Mouse (Mus musculus) cerebellum, postnatal 4 days (tissue): ENCODE measurements around the gene Krtap28-13.

ENCODE experiments used
- DNase-seq, 2 experiments: peaks; one replicate each; pipeline ENCODE4 v3.0.0; 2022; ENCODE audit warnings: low spot score in 2 of 2, mixed read lengths in 1 of 2

Krtap28-13 gene

DNA sequence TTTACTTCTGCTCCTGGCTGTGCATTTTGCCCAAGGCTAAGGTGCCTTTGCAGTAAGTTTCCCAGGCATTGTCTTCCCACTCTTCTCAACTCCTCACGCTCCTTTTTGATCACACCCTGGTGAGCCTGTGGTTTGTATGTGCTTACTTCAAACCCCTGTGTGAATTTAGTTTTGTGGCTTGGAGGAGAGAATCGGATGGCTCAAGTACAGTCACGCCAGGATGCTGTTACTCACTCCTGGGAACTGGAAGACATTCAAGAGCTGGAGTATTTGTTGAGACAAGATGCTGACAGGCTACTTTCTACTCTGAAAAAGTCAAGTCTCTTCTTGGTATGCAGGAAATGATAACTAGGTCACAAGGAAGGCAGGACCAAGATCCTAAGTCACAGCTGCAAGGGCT, 30.5 kb downstream of the Krtap28-13 start:
- DNase-seq: no peak

DNA sequence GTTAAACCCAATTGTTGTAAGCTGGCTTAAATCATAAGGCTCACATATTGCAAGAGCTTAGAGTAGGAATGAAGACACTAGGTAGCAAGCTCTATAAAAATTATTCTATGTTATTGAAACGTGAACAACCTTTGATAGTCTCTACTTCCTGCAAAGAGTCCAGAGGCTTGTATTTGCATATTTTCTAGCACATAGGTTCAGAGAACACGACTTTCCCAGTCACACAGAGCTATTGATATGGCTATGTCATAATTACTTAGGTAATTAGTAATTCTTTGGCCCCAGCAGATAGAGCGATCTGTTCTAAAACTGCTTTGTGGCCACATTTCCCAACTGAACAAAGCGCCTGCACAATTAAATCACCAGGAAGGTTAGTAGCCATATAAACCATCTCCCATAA, 36.2 kb downstream of the Krtap28-13 start:
- DNase-seq: no peak

GRCm38 (mm10) chr1:83099160-83099559, 38.4 kb downstream of the Krtap28-13 start:
- DNase-seq: no peak

DNA sequence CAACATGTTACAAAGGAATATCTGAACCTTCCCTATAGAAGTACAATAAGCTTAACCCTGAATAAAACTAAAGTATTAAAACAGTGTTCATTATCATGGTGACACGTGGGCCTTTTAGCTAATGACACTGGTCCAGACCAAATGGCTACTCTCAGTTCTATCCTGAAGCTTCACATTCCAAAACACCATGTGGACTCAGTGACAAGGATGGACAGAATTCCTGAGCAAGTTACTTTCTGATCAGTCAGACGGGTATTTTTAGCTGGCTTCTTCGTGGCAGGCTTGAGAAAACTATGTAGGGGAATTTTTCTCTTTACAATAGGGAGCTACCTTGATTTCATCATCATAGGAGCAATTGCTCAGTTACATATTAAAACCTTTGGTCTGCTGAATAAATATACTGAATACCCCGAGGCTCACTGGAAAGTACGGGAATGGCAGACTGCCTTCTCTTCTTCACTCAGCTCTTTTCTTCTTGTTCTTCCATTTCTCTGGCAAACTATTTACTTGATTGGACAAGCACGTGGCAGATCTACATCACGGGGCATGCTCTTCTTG, 38.9 kb downstream of the Krtap28-13 start:
- DNase-seq: no peak

DNA sequence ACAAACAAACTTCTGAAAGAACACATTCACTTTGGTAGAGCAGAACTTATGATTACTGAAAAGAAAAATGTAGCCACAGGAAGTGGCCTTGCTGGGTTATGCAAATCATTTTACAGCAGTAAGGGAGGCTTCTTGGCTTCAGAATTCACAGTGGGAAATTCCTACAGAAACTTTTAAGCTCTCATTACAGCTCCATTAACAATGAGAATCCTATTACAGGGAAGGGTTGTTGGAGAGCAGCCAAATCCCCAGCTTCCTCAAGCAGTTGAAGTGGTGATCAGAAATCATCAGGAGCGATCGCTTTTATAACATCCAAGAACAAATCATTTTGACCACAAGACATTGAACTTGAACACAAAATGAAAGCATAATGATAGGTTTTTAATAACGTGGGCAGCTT, 41.2 kb downstream of the Krtap28-13 start:
- no peak for DNase-seq

GRCm38 (mm10) chr1:83105464-83105863, 44.7 kb downstream of the Krtap28-13 start:
- DNase-seq: no peak

GRCm38 (mm10) chr1:83107410-83107978, 46.8 kb downstream of the Krtap28-13 start:
- DNase-seq: no peak

GRCm38 (mm10) chr1:83110992-83111391, 50.3 kb downstream of the Krtap28-13 start:
- DNase-seq: no peak
